Mouse (Mus musculus): ENCODE measurements around the gene Fxyd3. TPM values are rescaled to one million over a fixed set of nuclear protein-coding genes. Genes with fewer than 3 reads are reported as not detected.

The Fxyd3 gene
- polyA plus RNA-seq, 1 experiment from 2014 or later: 2.2 TPM

DNA sequence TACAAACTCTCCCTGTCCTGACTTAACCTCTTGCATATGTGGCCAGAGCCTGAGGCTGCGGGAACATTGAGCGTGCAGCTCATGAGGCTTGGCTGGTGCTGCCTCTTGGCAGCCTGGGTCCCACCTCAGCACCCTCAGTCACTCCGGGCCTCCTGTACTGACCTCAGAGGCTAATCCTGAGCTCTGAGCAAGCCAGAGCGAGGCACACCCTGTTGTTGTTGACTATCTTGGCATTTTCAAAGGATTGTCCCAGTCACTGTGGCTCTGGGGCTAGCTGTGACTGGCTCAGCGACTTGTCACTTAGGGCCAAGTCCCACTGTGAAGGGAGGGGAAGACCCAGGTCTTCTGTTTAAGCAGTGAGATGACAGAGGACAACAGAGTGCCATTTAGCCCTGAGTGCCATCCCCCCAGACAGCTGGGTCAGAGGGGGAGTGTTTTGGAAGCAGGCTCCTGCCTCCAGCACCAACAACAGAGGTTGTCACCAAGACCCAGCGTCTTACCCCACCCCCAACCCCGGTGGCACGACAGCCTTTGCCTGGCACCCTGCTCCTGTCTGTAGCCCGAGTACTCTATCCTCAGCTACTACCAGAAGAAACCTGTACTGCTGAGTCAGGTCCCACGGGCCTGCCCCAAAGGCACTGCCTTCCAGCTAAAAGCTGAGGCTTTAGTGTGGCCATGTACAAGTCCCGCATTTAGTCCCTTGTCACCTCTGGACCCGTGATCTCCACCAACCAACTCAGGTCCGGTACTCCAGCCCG, 6.5 kb upstream of the Fxyd3 start:
- H3K27me3 ChIP-seq (replicated peaks): no peaks in the 10 kb centered on the region
- H3K27ac ChIP-seq (replicated peaks): no peak overlapping the region
- H3K4me3 ChIP-seq: no peak overlapping the region
- no peaks in the 10 kb centered on the region for H3K36me3 ChIP-seq
- WGBS: 65% methylated on average over 14 of the region's 14 CpGs
- no peak overlapping the region for H3K4me2 ChIP-seq
- no peaks in the 10 kb centered on the region for H3K9me3 ChIP-seq
- peaks cover 16% of the 10 kb centered on the region; the same call in 1 of the 2 replicates for H3K4me1 ChIP-seq
- no peak for ATAC-seq (ENCODE audit: extremely low read depth, insufficient number of reproducible peaks, low FRiP score, low TSS enrichment)
- no peak overlapping the region for H3K9ac ChIP-seq

DNA sequence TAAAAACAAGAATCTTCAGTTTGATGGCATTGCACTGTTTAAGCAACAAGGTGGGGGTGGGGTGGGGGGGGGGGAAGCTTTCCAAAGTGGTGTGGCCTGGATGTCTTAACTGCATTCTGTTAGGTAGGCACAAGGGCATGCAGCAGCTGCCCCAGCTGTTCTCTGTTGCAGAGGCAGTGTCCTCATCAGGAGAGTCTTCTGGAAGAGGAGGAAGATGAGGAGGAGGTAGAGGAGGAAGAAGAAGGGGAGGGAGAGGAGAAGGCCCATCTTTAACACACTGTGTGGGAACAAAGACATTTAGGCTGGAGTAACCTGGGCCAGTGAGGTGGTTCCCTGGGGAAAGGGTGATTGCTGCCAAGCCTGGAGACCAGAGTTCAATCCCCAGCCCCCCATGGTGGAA, 5.6 kb upstream of the Fxyd3 start:
- H3K27ac ChIP-seq (replicated peaks): no peak overlapping the region
- H3K4me3 ChIP-seq: no peak overlapping the region
- no peak overlapping the region for H3K9ac ChIP-seq
- no peaks in the 10 kb centered on the region for H3K9me3 ChIP-seq
- H3K27me3 ChIP-seq (replicated peaks): no peaks in the 10 kb centered on the region; the same call in 1 of the 2 replicates
- H3K4me2 ChIP-seq: no peak overlapping the region
- no peaks in the 10 kb centered on the region for H3K36me3 ChIP-seq
- H3K4me1 ChIP-seq: peaks cover 10% of the 10 kb centered on the region; the same call in 1 of the 2 replicates
- no peak for ATAC-seq (ENCODE audit: extremely low read depth, insufficient number of reproducible peaks, low FRiP score, low TSS enrichment)

DNA sequence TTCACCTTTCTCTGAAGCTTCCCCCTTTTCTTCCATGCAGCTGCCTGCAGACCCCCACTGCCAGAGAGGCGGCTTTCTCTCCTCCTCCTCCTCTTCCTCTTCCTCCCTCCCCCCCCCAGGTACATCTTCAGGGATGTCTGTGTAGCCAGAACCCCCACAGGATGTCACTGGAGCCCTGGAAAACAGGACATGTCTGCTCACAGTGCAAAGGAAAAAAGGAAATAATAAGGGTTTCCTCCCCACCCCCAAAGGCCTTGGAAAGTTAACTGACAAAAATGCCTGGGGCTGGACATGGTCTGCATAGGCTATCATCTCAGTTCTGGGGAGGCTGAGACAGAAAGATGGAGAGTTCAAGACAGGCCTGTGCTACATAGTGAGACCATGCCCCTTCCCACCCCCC, 4.6 kb upstream of the Fxyd3 start:
- no peak overlapping the region for H3K27ac ChIP-seq (replicated peaks)
- 48% methylated on average over 1 of the region's 1 CpGs for WGBS
- ATAC-seq (ENCODE audit: extremely low read depth, insufficient number of reproducible peaks, low FRiP score, low TSS enrichment): no peak

DNA sequence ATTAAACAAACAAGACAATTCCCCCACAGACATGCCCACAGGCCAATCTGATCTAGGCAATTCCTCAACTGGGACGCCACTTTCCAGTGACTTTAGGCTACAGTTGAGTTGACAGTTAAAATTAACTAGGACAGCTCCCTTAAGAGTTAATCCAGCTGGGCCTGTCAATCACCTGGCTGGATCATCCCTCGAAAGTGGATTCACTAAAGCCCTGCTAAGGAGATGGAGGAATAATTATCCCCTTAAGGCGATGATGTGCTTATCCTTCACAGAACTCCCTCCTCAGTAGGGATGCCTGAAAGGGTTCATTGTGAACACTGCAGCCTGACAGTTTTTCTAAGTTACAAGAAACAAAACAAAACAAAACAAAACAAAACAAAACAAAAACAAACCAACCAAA, 4.1 kb upstream of the Fxyd3 start:
- Histone ChIP-seq H3K4me2 (no peak overlapping the region), H3K4me3 (no peak overlapping the region), H3K27me3 (replicated peaks) (no peaks in the 10 kb centered on the region; the same call in 1 of the 2 replicates), H3K4me1 (peaks cover 10% of the 10 kb centered on the region; the same call in 1 of the 2 replicates), H3K36me3 (no peaks in the 10 kb centered on the region), H3K27ac (replicated peaks) (no peak overlapping the region), H3K9me3 (no peaks in the 10 kb centered on the region), H3K9ac (no peak overlapping the region)
- ATAC-seq (ENCODE audit: extremely low read depth, insufficient number of reproducible peaks, low FRiP score, low TSS enrichment): no peak
- WGBS: 58% methylated on average over 3 of the region's 3 CpGs

More for the DNA sequence above, 4.6 kb upstream of the Fxyd3 start:
- H3K4me2 ChIP-seq: no peak overlapping the region
- no peak overlapping the region for H3K9ac ChIP-seq
- no peaks in the 10 kb centered on the region; the same call in 1 of the 2 replicates for H3K27me3 ChIP-seq (replicated peaks)
- no peaks in the 10 kb centered on the region for H3K36me3 ChIP-seq
- no peak overlapping the region for H3K4me3 ChIP-seq
- H3K4me1 ChIP-seq: peaks cover 10% of the 10 kb centered on the region; the same call in 1 of the 2 replicates
- no peaks in the 10 kb centered on the region for H3K9me3 ChIP-seq

DNA sequence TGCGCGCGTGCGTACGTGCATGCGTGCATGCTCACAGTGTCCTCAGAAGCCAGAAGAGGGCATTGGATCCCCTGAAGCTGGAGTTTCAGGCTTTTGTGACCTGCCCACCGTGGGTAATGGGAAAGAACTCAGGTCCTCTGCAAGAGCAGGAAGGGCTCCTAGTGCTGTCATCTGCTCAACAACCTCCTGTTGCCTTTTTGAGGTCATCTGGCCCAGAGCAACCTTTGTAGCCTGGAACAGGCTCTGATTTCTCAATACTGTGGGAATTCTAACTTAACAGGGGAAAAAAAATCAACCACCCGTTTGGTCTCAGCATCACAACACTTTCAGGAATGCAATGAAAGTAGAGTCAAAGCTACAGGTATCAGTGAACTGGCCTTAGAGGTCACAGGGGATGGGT, 3.2 kb upstream of the Fxyd3 start:
- Histone ChIP-seq H3K9ac (no peak overlapping the region), H3K4me1 (peaks cover 4% of the 10 kb centered on the region; the same call in 1 of the 2 replicates), H3K27me3 (replicated peaks) (no peaks in the 10 kb centered on the region; the same call in 1 of the 2 replicates), H3K9me3 (no peaks in the 10 kb centered on the region), H3K4me3 (no peak overlapping the region), H3K4me2 (no peak overlapping the region), H3K27ac (replicated peaks) (no peak overlapping the region), H3K36me3 (no peaks in the 10 kb centered on the region)
- ATAC-seq (ENCODE audit: extremely low read depth, insufficient number of reproducible peaks, low FRiP score, low TSS enrichment): no peak
- WGBS: 78% methylated on average over 8 of the region's 8 CpGs

DNA sequence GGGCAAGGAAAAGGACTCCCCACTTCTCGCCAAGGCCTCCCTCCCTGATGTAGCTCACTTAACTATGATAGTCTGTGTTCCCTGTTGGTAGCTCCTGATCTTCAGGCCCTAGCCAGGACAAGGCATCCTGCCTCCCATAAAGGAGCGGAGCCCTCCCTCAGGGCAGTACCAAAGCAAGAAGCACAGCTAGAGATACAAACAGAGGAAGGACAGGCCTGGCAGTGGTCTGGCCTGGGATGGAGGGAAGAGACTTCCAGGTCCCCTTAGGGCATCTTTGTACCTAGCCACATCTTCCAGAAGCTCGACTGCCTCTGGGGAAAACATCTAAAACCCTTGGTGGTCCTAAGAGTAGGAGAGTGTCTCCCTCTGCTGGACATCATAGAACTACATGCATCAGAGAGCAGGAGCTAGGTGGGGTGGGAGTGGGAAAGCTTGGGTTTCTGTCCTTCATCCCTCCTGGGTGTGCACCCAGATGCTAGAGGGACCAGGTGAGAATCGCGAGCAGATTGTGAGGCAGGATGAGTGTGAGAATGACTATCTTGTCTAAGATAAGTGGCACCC, 1.5 kb upstream of the Fxyd3 start:
- ATAC-seq (ENCODE audit: extremely low read depth, insufficient number of reproducible peaks, low FRiP score, low TSS enrichment): no peak
- Histone ChIP-seq H3K27ac (replicated peaks) (no peak overlapping the region), H3K9me3 (no peaks in the 10 kb centered on the region), H3K9ac (no peak overlapping the region), H3K4me1 (0 out of 2 replicates have a peak, but pooled peaks cover 3% of the 10 kb centered on the region), H3K4me2 (no peak overlapping the region), H3K36me3 (no peaks in the 10 kb centered on the region), H3K27me3 (replicated peaks) (no peaks in the 10 kb centered on the region; the same call in 1 of the 2 replicates), H3K4me3 (no peak overlapping the region)
- 37% methylated on average over 5 of the region's 5 CpGs for WGBS

DNA sequence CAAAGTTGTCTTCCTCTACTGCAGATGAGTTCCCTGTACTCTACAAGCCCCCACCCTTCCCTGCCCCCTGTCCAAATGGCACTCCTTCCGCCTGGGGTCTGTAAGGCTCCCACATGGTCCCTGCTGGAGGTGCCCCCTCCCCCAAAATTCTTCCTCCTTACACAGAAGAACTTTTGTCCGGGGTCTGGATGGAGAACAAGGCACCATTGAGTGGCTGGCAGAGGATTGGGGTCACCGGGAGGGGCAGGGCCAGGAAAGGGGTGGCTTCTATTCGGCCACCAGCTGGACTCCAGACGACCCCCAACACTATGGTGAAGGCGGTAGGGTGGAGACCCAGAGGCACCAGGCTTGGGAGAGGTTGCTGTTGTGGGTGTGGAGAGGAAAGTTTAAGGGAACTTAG, 966 bp upstream of the Fxyd3 start:
- Histone ChIP-seq H3K4me2 (no peak overlapping the region), H3K9ac (no peak overlapping the region), H3K4me3 (no peak overlapping the region), H3K36me3 (no peaks in the 10 kb centered on the region), H3K9me3 (no peaks in the 10 kb centered on the region), H3K27ac (replicated peaks) (no peak overlapping the region), H3K27me3 (replicated peaks) (no peaks in the 10 kb centered on the region; the same call in 1 of the 2 replicates), H3K4me1 (0 out of 2 replicates have a peak, but pooled peaks cover 3% of the 10 kb centered on the region)
- 47% methylated on average over 6 of the region's 6 CpGs for WGBS
- no peak for ATAC-seq (ENCODE audit: extremely low read depth, insufficient number of reproducible peaks, low FRiP score, low TSS enrichment)

DNA sequence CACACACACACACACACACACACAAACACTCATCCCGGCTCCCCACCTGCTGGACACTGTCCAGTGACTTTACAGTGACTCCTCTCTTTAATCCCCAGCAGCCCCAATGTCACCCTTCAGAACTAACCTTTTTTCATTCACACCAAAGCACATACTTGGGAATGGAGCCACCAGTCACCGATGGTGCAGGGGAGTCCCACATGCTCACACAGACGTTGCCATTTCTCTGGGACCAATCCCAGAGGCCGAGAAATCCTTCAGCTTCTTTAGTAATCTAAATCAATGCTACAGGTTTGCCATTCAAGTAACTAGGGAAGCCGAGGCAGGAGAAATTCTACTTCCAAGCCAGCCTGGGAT, 1.8 kb downstream of the Fxyd3 start:
- Histone ChIP-seq H3K9me3 (no peaks in the 10 kb centered on the region), H3K36me3 (no peaks in the 10 kb centered on the region), H3K27ac (replicated peaks) (no peak overlapping the region), H3K4me1 (peaks cover 10% of the 10 kb centered on the region; the same call in 1 of the 2 replicates), H3K4me2 (no peak overlapping the region), H3K4me3 (no peak overlapping the region), H3K9ac (no peak overlapping the region), H3K27me3 (replicated peaks) (no peaks in the 10 kb centered on the region; the same call in 1 of the 2 replicates)
- no peak for ATAC-seq (ENCODE audit: extremely low read depth, insufficient number of reproducible peaks, low FRiP score, low TSS enrichment)
- 71% methylated on average over 5 of the region's 5 CpGs for whole genome bisulfite sequencing

DNA sequence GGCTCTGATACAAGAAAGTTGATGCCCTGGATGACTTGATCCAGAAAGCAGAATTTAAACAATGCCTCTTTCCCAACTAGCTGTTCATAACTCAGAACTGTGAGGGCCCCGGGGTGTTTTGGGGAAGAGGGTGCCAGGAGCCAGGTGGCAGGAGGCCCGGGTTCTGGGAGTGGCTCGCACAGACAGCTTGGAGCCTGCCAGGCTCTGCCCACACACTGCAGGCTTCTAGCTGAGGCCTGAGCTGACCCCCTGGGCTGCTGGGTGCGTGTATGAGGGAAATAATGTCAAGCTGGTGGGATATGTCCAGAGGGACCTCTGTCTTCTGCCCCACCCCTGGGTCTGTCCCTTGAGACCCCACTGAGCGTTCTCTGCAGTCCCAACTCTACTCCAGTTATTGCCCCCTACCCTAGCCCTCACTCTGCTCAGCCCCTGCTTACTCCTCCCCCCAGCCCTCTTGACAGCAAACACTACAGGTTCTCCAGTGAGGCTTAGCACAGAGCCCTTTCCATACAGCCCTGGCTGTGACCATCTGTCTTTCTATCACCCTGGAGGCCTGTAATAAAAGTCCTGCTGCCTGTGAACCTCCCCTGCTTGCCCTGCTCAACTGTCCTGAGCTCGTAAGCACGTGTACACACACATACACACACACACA, 2.3 kb downstream of the Fxyd3 start:
- Histone ChIP-seq H3K27me3 (replicated peaks) (no peaks in the 10 kb centered on the region; the same call in 1 of the 2 replicates), H3K36me3 (no peaks in the 10 kb centered on the region), H3K4me3 (no peak overlapping the region), H3K9me3 (no peaks in the 10 kb centered on the region), H3K9ac (no peak overlapping the region; the same call in 1 of the 2 replicates), H3K4me2 (no peak overlapping the region), H3K27ac (replicated peaks) (no peak overlapping the region), H3K4me1 (peaks cover 10% of the 10 kb centered on the region; the same call in 1 of the 2 replicates)
- no peak for ATAC-seq (ENCODE audit: extremely low read depth, insufficient number of reproducible peaks, low FRiP score, low TSS enrichment)
- whole genome bisulfite sequencing: 64% methylated on average over 7 of the region's 7 CpGs

DNA sequence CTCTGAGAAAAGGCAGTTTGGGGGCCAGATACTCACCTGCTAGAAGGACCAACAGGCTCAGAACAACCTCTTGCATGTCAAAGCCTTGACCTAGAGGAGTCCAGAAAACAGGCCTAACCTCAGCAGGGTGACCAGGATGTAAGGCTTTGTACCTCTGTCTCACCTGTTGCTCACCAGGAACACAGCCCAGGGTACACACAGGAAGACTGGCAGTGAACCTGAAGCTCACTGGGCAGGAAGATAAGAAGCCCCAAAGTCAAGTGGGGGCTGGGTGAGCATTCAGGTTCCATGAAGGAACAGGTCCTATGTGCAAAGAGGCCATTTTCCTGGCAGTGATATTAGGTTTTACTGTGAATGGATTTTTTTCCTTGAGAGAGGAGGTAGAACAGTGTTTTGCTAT, 3.0 kb downstream of the Fxyd3 start:
- H3K27me3 ChIP-seq (replicated peaks): no peaks in the 10 kb centered on the region; the same call in 1 of the 2 replicates
- H3K4me3 ChIP-seq: no peak overlapping the region
- H3K36me3 ChIP-seq: no peaks in the 10 kb centered on the region
- ATAC-seq (ENCODE audit: extremely low read depth, insufficient number of reproducible peaks, low FRiP score, low TSS enrichment): no peak
- H3K4me1 ChIP-seq: peaks cover 10% of the 10 kb centered on the region; the same call in 1 of the 2 replicates
- H3K9me3 ChIP-seq: no peaks in the 10 kb centered on the region
- no peak overlapping the region for H3K27ac ChIP-seq (replicated peaks)
- H3K4me2 ChIP-seq: no peak overlapping the region
- no peak overlapping the region for H3K9ac ChIP-seq

DNA sequence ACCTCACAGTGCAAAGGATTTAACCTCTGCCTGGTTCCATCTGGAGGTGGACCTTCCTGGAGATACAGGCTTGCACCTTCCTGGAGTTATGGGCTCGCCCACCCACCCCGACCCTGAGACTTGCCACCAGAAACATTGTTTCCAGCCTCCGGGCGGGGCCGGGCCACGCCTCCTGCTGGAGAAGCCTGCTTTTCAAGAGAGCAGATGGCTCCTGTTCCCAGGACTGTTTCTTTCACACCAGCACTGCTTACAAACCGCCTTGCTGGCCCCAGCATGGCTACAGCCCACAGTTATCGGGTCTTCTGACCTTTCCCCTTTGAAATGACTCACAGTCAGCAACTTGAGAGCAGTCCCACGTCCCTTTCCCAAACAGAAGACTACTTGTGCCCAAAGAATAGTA, 4.2 kb downstream of the Fxyd3 start:
- WGBS: 44% methylated on average over 9 of the region's 9 CpGs
- H3K36me3 ChIP-seq: no peaks in the 10 kb centered on the region
- peaks cover 20% of the 10 kb centered on the region for H3K4me1 ChIP-seq
- no peak overlapping the region for H3K27ac ChIP-seq (replicated peaks)
- no peak overlapping the region for H3K4me3 ChIP-seq
- H3K27me3 ChIP-seq (replicated peaks): no peaks in the 10 kb centered on the region; the same call in 1 of the 2 replicates
- no peak overlapping the region for H3K9ac ChIP-seq
- ATAC-seq (ENCODE audit: extremely low read depth, insufficient number of reproducible peaks, low FRiP score, low TSS enrichment): no peak
- no peak overlapping the region for H3K4me2 ChIP-seq
- no peaks in the 10 kb centered on the region for H3K9me3 ChIP-seq

Measured in heart, embryonic 13.5 days (tissue).